Mouse (Mus musculus): ENCODE data around the gene Gm45140. TPM values are rescaled to one million over a fixed set of nuclear protein-coding genes. Genes with fewer than 3 reads are reported as not detected.
A peak's percentile ranks its signal among the peaks of the same experiment; 100 is the strongest.

Gm45140 gene
- total RNA-seq (2014; fragmentation: Nextera tagmentation) (0.81 and 3.3 TPM in 2 replicates), total RNA-seq (2017) (18.3 and 19.5 TPM in 2 replicates)

DNA sequence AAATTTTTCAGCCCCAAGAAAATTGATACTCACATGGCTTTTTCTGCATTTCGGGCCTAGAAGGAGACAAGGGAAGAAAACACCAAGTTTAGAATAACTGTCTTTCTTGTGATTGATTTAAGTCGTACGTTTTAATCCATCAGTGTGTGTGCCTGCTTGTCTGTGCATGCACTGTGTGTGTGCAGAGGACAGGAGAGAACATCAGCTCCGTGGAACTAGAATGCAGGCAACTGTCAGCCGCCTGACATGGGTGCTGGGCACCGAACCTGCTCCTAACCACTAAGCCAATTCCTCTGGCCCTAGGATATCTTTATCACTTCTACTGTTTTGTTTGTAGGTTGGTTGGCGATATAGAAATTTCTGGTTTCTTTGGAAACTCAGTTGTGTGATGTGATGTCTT lies at the start of gene Gm45140:
Gm45140 (minus strand) TSS at position 101 of the 400 bp plus-strand sequence.
- no peak for ATAC-seq (replicated peaks; ENCODE audit: low FRiP score, low TSS enrichment, poor library complexity, severe bottlenecking)

DNA sequence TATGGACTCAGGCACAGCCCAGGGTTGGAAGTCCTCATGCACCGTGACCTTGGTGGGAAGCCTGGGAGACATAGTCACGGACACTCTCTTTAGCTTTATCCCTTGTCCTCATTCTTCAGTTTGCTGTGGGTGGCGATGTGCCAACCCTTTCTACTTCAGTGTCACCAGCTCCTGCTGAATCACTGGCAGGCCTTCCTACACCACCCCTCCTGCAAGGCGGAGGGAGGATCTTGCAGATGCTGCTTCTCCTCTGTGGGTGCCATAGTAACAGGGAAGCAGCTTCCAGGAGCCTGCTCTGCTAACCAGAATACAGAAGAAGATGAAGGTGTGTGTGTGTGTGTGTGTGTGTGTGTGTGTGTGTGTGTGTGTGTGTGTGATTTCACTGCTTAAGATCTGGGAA lies 47.2 kb upstream of the Gm45140 start:
- ATAC-seq (replicated peaks; ENCODE audit: low FRiP score, low TSS enrichment, poor library complexity, severe bottlenecking), result peak; percentile 47; the same call in 1 of the 2 replicates

DNA sequence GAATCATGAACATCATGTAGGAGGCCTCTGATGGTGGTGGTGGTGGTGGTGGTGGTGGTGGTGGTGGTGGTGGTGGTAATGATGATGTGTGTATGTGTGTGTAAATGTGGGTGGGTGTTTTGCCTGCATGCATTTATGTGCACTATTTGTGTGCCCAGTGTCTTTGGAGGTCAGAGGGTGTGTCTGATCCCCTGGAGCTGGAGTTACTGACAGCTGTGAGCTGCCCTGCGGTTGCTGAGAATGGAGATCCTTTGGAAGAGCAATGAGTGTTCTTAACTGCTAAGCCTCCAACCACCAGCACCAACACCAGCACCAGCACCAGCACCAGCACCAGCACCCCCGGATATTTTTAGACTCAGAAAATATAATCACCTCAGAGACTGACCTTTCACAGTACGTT lies 46.6 kb upstream of the Gm45140 start:
- ATAC-seq (replicated peaks; ENCODE audit: low FRiP score, low TSS enrichment, poor library complexity, severe bottlenecking), result no peak

DNA sequence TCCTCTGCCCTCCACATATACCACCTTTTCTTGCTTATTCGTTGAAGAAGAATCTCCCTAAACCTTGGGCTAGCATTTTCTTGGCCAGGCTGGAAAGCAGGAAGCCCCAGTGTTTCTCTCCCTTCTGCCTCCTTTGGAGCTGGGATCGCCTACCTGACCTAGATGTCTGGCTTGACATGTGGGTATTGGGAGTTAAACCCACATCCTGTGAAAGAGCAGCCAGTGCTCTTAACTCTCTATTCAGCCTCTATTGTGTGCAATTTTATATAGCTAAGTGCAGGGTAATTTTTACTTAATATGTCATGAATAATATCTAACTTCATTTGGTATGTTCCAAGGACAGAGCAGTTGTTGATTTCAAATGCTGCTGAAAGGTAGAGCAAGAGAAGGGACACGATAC lies 44.0 kb upstream of the Gm45140 start:
- no peak for ATAC-seq (replicated peaks; ENCODE audit: low FRiP score, low TSS enrichment, poor library complexity, severe bottlenecking)

DNA sequence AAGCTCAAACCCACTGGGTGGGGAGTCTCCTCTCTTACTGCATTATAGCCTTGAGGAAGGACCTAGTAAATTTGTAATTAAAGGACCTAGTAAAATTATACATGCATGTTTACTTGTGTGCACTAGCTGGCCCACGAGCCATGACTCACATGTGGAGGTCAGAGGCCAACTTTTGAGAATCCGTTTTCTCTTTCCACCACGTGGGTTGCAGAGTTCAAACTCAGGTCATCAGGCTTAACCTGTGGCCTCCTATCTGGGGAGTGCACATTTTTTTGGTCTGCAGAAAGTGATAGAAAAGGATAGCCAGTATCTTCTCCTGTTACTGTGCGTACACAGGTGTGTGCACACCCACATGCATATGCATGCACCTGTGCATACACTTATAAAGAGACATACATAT lies 43.4 kb upstream of the Gm45140 start:
- peak; percentile 32; the same call in 1 of the 2 replicates for ATAC-seq (replicated peaks; ENCODE audit: low FRiP score, low TSS enrichment, poor library complexity, severe bottlenecking)

DNA sequence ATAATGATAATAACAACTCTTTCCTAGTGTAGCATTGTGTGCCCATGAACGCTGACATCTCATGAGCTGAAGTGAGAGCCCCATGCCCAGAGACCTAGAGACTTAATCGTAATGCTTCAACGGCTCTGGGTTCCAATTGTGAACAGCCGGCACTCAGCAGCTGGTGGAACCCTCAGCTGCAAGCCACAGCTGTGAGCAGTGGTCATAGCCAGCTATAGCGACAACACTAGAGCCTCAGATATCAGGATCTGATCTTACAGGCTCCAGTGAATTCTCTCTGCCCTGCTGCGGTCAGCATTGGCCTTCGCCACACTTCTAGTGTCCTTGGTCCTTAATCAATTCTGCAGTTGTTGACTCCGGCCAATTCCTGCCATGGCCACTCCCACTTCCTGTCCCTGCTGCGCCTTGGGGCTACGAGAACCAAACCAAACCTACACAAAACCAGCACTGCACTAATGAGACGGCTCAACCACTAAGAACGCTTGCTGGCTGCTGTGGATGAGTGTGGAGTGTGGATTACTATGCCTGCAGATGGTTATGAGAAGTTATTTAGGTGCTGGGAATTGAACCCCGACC lies 40.6 kb upstream of the Gm45140 start:
- no peak for ATAC-seq (replicated peaks; ENCODE audit: low FRiP score, low TSS enrichment, poor library complexity, severe bottlenecking)

DNA sequence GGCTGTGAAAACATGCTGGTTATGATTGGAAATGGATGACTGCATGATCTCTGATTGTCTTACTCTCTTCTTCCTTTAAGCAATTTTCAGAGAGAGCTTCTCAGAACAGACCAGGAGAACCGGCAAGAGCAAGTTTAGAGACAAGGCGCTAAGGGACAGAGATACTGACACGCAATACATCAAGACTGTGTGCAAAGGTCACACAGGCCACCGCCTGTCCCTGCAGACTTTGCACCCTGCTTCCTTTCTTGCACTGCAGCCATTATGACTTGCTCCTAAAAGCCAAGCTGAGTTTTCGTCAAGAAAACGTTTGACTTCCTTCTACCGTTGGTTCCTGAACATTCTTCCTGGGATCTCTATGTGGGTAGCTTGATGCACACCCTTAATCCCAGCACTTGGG lies 40.0 kb upstream of the Gm45140 start:
- no peak for ATAC-seq (replicated peaks; ENCODE audit: low FRiP score, low TSS enrichment, poor library complexity, severe bottlenecking)

DNA sequence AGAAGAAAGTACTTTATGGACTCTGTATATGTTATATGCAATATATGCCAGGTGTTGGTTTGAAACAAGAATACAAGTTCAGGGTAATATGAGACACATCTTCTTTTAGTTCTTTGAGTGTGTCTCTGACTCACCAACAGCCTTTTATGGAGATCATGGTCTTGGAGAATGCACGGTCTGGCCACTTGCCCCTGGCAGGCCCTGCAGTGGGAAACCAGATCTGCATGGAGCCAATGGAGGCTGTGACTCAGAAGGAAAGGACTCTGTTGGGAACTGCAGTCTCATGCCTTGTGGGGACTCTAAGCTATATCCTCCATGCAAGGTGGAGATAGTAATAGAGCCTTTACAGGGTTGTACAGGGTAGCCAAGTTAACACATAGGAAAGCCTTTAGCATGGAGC lies 39.5 kb upstream of the Gm45140 start:
- no peak for ATAC-seq (replicated peaks; ENCODE audit: low FRiP score, low TSS enrichment, poor library complexity, severe bottlenecking)

DNA sequence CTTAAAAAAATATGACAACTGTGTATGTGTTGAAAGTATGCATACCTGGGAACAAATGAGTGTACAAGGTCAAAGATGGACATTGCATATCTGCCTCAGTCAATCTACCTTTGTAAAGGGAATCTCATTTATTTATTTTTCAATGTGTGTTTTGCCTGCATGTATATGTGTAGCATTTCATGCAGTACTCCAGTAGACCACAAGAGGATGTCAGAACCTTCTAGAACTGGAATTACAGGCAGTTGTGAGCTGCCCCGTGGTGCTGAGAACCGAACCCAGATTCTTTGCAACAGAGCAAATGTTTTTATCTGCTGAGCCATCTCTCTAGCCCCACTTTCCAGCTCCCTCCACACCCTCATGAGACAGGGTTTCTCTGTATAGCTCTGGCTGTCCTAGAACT lies 38.4 kb upstream of the Gm45140 start:
- no peak for ATAC-seq (replicated peaks; ENCODE audit: low FRiP score, low TSS enrichment, poor library complexity, severe bottlenecking)

DNA sequence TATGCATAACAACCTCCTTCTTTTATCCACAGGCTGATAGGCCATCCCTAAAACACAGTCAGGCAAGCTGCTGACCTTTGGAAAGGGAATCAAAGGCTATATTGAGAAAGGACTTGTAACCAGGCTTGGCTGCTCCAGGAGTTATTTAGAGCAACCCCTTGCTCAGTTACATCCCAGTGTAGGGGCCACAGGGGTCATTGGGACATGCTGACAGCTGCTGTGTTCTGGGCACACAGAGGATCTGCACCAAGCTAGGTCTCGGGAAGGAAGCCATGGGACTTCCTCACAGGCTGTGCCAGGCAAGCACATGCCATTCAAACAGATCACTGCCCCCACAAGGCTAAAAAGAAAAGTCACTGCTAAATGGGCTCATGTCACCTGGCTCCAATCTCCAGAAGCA lies 37.5 kb upstream of the Gm45140 start:
- no peak for ATAC-seq (replicated peaks; ENCODE audit: low FRiP score, low TSS enrichment, poor library complexity, severe bottlenecking)

DNA sequence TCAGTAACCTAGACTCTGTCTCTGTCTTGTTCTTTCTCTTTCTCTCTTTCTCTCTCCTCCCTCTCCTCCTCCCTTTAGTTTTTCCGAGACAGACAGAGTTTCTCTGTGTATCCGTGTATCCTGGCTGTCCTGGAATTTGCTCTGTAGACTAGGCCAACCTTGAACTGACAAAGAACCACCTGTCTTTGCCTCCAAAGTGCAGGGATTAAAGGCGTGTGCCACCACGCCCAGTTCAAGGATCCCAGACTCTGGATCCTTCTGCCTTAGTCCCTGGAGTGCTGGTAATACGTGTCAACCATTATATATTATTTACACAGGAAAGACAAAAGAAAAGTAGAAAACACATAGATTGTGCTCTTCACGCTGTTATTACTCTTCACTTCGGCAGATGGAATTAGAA lies 35.6 kb upstream of the Gm45140 start:
- no peak for ATAC-seq (replicated peaks; ENCODE audit: low FRiP score, low TSS enrichment, poor library complexity, severe bottlenecking)

DNA sequence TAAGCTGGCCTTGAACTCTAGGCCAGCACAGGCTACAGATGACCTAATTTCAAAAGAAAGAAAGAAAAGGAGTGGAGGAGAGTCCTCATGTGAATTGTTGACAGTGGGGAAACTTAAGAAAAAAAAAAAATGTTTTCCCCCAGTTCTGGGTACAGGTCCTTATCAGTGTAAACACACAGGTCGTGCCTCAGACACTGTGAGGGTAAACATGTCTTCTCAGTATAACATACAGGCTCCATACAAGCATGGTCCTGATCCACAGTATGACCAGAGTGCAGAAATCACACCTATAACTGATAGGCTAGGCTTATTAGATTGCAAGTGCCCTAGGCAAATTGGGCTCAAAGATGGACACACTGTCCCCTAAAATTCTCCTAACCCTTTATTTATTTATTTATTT lies 34.8 kb upstream of the Gm45140 start:
- 0 out of 2 replicates have a peak, but pooled peaks have one; percentile 23 for ATAC-seq (replicated peaks; ENCODE audit: low FRiP score, low TSS enrichment, poor library complexity, severe bottlenecking)

DNA sequence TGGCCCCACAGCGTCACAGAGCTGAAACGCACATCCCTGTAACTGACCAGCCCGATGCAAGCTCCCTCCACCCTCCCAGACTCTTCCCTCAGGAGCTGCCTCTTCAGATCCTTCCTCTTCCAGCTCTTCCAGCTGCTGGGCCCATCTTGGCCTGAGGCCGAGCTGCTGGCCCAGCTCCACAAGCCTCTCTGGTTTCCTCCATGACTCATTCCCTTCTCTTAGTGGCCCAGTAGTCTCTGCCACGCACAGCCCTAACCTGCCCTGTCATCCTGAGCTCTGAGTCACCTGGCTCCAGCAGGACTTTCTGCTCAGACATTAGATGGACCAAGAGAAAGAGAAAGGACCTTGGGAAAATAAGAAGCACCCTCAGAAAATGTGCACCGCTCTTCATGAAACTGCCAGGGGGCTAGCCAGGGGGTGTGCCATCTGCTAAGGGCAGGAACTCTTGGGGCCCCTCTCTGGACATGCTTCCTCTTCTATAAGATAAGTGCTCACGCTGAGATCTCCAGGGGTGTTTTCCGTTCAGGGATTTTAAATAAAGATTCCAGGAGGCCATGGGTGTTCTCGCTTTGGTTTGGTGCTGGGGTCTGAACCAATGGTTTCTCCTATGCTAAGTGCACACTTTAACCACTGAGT lies 33.4 kb upstream of the Gm45140 start:
- ATAC-seq (replicated peaks; ENCODE audit: low FRiP score, low TSS enrichment, poor library complexity, severe bottlenecking), result no peak; the same call in 1 of the 2 replicates

DNA sequence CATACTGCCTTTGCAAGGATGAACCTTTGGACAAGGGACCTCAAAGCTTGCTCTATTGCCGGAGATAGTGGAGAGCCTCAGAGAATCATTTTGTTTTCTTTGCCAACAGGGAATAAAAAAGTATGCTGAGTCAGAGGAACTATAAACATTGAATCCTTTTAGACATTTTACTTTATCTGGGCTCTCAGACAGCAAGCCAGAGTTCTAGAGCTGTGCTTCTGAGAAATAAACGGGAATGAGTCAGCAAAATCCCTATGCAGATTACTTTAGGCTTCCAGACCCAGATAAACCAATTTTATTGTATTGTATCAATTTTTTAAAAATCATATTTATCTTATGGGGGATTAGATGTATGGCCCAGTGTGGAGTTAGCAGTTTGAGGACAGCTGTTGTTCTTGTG lies 31.7 kb upstream of the Gm45140 start:
- peak; percentile 62; the same call in 1 of the 2 replicates for ATAC-seq (replicated peaks; ENCODE audit: low FRiP score, low TSS enrichment, poor library complexity, severe bottlenecking)

DNA sequence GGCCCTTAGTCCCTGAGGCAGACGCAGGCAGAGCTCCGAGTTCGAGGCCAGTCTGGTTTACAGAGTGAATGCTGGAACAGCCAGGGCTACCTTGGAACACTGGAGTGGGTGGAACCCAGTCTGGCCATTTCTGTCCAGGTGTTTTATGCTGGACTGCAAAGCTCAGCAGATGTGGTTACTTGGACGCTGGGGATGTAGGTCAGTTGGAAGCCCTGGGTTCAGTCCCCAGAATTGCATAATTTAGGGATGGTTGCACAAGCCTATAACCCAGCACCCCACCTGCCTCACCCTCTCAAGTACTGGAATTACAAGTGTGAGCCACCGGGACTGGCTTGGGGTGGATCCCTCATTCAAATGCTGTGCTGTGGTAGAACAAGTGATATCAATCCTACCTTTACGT lies 30.6 kb upstream of the Gm45140 start:
- ATAC-seq (replicated peaks; ENCODE audit: low FRiP score, low TSS enrichment, poor library complexity, severe bottlenecking), result no peak

DNA sequence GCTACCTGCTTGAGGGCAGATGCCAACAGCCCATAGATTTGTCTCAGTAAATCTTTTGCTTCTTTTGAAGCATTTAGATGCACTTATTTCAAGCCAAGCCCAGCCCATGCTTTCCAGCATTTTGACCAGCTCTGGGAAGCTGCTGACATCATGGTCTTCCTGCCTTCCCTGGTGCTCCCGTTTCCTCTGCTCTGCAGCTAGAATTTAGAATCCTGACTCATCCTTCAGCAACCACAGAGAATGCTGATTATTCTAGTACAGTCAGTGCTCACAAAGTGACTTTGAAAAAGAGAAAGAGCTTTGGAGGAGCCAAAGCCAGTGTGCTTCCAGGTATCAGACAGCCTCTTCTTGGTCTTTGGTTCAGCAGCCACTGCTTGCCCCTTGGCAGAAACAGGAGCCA lies 21.5 kb upstream of the Gm45140 start:
- no peak for ATAC-seq (replicated peaks; ENCODE audit: low FRiP score, low TSS enrichment, poor library complexity, severe bottlenecking)

DNA sequence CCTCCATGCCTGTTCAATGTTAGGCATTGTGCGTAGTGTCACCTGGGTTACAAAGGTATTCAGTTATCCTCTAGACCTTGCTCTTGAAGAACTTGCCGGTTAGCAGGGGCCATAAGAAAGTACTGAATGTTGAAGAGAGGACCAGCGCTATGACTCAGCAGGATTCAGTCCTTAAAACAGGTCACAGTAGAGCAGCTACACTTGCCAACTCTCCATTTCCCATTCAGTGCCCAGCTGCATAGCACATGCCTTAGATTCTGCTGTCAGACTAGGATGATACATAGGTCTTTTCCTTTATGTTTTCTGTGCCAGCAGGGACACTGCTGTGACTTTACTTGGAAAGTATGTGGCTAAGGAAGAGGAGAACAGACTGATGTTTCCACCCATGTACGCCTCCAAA lies 17.9 kb upstream of the Gm45140 start:
- ATAC-seq (replicated peaks; ENCODE audit: low FRiP score, low TSS enrichment, poor library complexity, severe bottlenecking), result no peak

DNA sequence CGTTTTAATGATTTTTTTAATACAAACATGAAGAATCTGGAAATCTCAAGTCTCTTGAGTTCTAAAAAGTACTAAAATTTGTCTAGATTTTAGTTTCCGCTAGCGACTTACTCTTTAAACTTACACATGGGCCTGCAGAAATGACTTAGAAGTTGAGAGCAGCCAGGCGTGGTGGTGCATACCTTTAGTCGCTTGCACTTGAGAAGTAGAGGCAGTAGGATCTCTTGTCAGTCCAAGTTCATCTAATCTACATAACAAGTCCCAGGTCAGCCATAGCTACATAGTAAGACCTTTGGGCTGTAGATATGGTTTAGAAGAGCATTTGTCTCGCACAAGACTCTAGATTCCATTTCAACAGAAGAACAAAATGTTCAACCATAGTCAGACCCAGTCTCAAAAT lies 16.3 kb upstream of the Gm45140 start:
- ATAC-seq (replicated peaks; ENCODE audit: low FRiP score, low TSS enrichment, poor library complexity, severe bottlenecking), result no peak

DNA sequence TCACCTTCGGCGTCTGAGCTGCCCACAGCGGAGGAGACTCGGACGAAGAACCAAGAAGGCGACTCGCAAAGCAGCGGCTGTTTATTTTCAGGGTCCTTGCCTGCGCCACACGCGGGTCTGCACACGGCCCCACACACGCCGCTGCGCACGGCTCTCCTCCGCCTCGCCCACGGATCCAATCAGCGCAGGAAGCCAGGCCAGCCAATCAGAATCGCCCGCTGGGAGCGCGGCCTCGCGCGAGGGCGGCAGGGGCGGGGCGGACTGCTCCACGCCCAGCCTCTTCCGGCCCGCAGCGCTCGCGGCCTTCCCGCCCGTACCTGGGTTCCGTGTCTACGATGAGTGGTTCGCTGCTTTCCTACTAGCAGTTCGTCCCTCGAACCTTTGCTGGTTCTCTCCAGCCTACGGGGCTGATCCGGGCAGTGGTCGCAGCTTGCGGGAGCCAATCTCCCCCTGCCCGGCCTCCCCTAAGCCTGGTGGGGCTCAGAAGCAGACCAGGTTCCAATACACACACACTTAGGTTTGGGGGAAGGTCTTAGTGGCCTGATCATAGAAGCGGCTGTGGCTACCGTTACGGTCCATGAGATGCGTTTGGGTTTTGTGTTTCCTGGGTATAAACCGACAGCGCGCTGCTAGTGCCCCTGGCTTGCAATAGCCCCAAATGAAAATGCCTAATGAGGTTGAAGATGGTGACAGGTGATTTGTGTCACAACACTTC lies 15.5 kb upstream of the Gm45140 start, which contains the start of gene Cnbp:
Cnbp (minus strand) TSS at position 207 of the 715 bp plus-strand sequence.
- ATAC-seq (replicated peaks; ENCODE audit: low FRiP score, low TSS enrichment, poor library complexity, severe bottlenecking), result peak; percentile 96

DNA sequence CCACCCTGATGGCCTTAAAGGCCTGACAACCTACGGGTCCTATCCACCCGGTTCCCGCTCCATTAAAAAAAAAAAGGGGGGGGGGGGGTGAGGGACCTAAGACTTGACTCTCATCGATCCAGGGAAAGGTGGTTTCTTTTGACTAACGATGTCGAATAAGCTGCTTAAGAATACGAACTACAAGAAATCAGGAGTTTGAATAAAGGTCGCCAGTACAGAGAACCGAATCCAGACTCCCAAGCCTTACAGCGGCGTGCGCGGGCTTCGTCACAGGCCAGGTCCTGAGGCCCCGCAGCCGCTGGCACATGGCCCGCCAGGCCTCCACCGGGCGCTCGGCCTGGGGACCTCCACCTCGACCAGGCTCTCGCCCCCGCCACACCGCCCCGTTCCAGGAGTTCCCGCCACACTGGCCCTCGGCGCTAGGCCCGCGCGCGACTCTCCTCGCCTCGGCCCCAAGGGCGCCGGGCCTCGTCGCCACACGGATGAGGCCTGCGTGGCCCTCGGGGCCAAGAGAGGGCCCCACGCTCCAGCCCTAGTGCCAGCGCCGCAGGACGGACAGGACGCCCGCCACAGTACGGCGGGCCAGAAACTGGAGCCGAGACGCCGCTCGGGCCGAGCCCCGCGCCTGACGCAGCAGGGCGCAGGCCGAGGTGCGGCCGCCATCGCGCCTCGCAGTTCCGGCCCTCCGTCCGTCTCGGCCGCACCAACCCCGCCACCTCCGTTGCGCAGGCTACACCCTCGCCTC lies 14.7 kb upstream of the Gm45140 start:
- ATAC-seq (replicated peaks; ENCODE audit: low FRiP score, low TSS enrichment, poor library complexity, severe bottlenecking), result no peak

All from megakaryocyte-erythroid progenitor cell, adult 5-6 weeks (primary cell).